Comparison of ENCODE assay signal across 17 mouse cellular contexts in the genomic region with DNA sequence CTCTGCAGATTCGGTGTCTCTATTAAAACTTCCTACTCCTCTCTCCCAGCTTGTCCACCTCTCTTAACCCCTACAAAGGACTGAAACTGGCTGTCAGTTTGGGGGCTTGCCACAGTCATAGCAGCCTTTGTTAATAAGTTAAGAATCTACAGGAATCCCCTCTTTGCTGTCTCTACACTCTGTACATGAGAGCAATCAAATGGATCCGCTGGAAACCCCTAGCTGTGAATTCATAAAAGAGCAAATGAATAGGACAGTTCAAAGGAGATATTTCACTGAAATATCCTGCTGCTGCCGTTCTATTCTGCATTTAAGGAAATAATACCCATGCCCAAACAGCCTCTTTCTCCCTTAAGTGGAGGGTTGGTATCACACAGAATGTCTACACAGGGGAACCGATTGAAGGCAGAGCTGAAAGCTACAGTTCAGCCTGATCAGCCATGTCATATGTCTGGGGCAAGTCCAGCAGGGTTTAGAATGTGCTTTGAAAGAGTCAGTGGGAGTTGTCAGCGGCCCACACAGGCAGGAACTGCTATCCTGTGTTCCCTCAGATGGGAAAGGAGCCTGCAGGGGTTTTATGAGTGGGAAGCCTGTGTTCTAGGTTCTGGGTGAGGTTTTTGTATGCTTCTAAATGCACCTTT.
DNase-seq lines count a peak whose midpoint lies in the region; ATAC-seq lines count a peak whose summit lies in the region.
"Had no signal": no experiment of that assay in that cellular context is flagged by ENCODE, and none has a peak within 500 bp of the region (broad histone marks: within the 10 kb centered on the region; RNA-seq: fewer than 3 reads in every experiment).

No protein-coding gene starts in this region.

- H3K9me3 ChIP-seq in embryonic facial prominence, embryonic 11.5 days (replicated peaks; ENCODE audit: control insufficient read depth, low read length), result no peaks in the 10 kb centered on the region
- no peaks in the 10 kb centered on the region for H3K9me3 ChIP-seq in embryonic facial prominence, embryonic 10.5 days
- H3K9me3 ChIP-seq in kidney, embryonic 16.5 days (ENCODE audit: low read length), result no peaks in the 10 kb centered on the region
- H3K9me3 ChIP-seq in forebrain, embryonic 14.5 days (replicated peaks; ENCODE audit: control insufficient read depth, low read length), result no peaks in the 10 kb centered on the region
- no peaks in the 10 kb centered on the region for H3K9me3 ChIP-seq in midbrain, embryonic 12.5 days
- H3K9me3 ChIP-seq: embryonic facial prominence, embryonic 15.5 days; heart, embryonic 12.5 days had no signal

- WGBS in embryonic facial prominence, embryonic 11.5 days, result 63% methylated on average over 5 of the region's 5 CpGs
- WGBS in embryonic facial prominence, embryonic 10.5 days, result 65% methylated on average over 5 of the region's 5 CpGs
- WGBS in kidney, embryonic 16.5 days, result 31% methylated on average over 5 of the region's 5 CpGs
- WGBS in forebrain, embryonic 14.5 days, result 31% methylated on average over 5 of the region's 5 CpGs
- 45% methylated on average over 5 of the region's 5 CpGs for WGBS in midbrain, embryonic 12.5 days

- peak; percentile 69; the same call in 1 of the 2 replicates for ATAC-seq in embryonic facial prominence, embryonic 11.5 days (replicated peaks; ENCODE audit: insufficient number of reproducible peaks, low FRiP score, low TSS enrichment, low read depth)
- ATAC-seq in kidney, embryonic 16.5 days (ENCODE audit: low FRiP score, low TSS enrichment), result peak; percentile 44; the same call in 1 of the 2 replicates
- peak; percentile 57; the same call in 1 of the 2 replicates for ATAC-seq in forebrain, embryonic 14.5 days
- peak; percentile 82 for ATAC-seq in midbrain, embryonic 12.5 days (ENCODE audit: low FRiP score, low read depth)
- ATAC-seq: activated CD4-positive, CD25-positive, alpha-beta regulatory T cell, adult 4 months had no signal

- H3K27me3 ChIP-seq in embryonic facial prominence, embryonic 11.5 days (ENCODE audit: control insufficient read depth, insufficient read depth, low read length), result no peaks in the 10 kb centered on the region
- H3K27me3 ChIP-seq in embryonic facial prominence, embryonic 10.5 days (replicated peaks; ENCODE audit: low read depth, poor library complexity, severe bottlenecking), result no peaks in the 10 kb centered on the region
- no peaks in the 10 kb centered on the region for H3K27me3 ChIP-seq in kidney, embryonic 16.5 days (ENCODE audit: insufficient read depth, low read length)
- no peaks in the 10 kb centered on the region for H3K27me3 ChIP-seq in forebrain, embryonic 14.5 days (replicated peaks; ENCODE audit: control insufficient read depth, insufficient read depth, low read length)
- H3K27me3 ChIP-seq in midbrain, embryonic 12.5 days, result no peaks in the 10 kb centered on the region
- H3K27me3 ChIP-seq: embryonic facial prominence, embryonic 15.5 days; heart, embryonic 12.5 days had no signal

- H3K36me3 ChIP-seq in embryonic facial prominence, embryonic 11.5 days (replicated peaks; ENCODE audit: control insufficient read depth, insufficient read depth, low read depth, low read length), result no peaks in the 10 kb centered on the region
- no peaks in the 10 kb centered on the region for H3K36me3 ChIP-seq in embryonic facial prominence, embryonic 10.5 days (replicated peaks)
- H3K36me3 ChIP-seq in kidney, embryonic 16.5 days (ENCODE audit: insufficient read depth, low read length), result no peaks in the 10 kb centered on the region
- no peaks in the 10 kb centered on the region for H3K36me3 ChIP-seq in forebrain, embryonic 14.5 days (ENCODE audit: control insufficient read depth, insufficient read depth, low read length)
- H3K36me3 ChIP-seq in midbrain, embryonic 12.5 days, result no peaks in the 10 kb centered on the region
- H3K36me3 ChIP-seq: embryonic facial prominence, embryonic 15.5 days; heart, embryonic 12.5 days had no signal

- H3K27ac ChIP-seq in embryonic facial prominence, embryonic 11.5 days (replicated peaks; ENCODE audit: low read depth, low read length), result no peak overlapping the region
- no peak overlapping the region for H3K27ac ChIP-seq in embryonic facial prominence, embryonic 10.5 days (replicated peaks)
- H3K27ac ChIP-seq in kidney, embryonic 16.5 days (ENCODE audit: low read length), result peak overlapping the region; percentile 31
- no peak overlapping the region for H3K27ac ChIP-seq in forebrain, embryonic 14.5 days (ENCODE audit: low read depth, low read length)
- H3K27ac ChIP-seq in midbrain, embryonic 12.5 days (replicated peaks), result no peak overlapping the region
- H3K27ac ChIP-seq: embryonic facial prominence, embryonic 15.5 days; stomach, postnatal 0 days had no signal

- no peak overlapping the region for H3K9ac ChIP-seq in embryonic facial prominence, embryonic 11.5 days (replicated peaks; ENCODE audit: low read length)
- no peak overlapping the region for H3K9ac ChIP-seq in kidney, embryonic 16.5 days (replicated peaks; ENCODE audit: low read length)
- no peak overlapping the region for H3K9ac ChIP-seq in forebrain, embryonic 14.5 days (ENCODE audit: low read length)
- H3K9ac ChIP-seq in midbrain, embryonic 12.5 days (replicated peaks), result no peak overlapping the region
- H3K9ac ChIP-seq: embryonic facial prominence, embryonic 15.5 days; heart, embryonic 12.5 days had no signal

- peak; percentile 15 for DNase-seq in embryonic facial prominence, embryonic 11.5 days (ENCODE audit: low spot score)
- DNase-seq in embryonic facial prominence, embryonic 10.5 days (ENCODE audit: low spot score), result no peak
- no peak for DNase-seq in kidney, postnatal 25 days
- DNase-seq in forebrain, embryonic 14.5 days (ENCODE audit: low spot score), result peak; percentile 52
- DNase-seq in lung, postnatal 25 days (ENCODE audit: low spot score), result no peak
- no peak for DNase-seq in retina, postnatal 1 day
- DNase-seq: adrenal gland, postnatal 36 days; heart, postnatal 4 days; kidney, adult 2 months; lung, postnatal 4 days; right cerebral cortex, postnatal 14 days had no signal

- no peak overlapping the region for H3K4me2 ChIP-seq in embryonic facial prominence, embryonic 11.5 days (ENCODE audit: low read depth, low read length)
- H3K4me2 ChIP-seq in kidney, embryonic 16.5 days (replicated peaks; ENCODE audit: low read depth, low read length), result no peak overlapping the region
- H3K4me2 ChIP-seq in forebrain, embryonic 14.5 days (ENCODE audit: low read length), result no peak overlapping the region
- no peak overlapping the region for H3K4me2 ChIP-seq in midbrain, embryonic 12.5 days (replicated peaks)
- H3K4me2 ChIP-seq: embryonic facial prominence, embryonic 15.5 days; heart, embryonic 12.5 days had no signal

- H3K4me3 ChIP-seq in embryonic facial prominence, embryonic 11.5 days (ENCODE audit: low read depth, low read length), result no peak overlapping the region
- H3K4me3 ChIP-seq in embryonic facial prominence, embryonic 10.5 days, result no peak overlapping the region
- no peak overlapping the region for H3K4me3 ChIP-seq in kidney, embryonic 16.5 days (ENCODE audit: low read length)
- no peak overlapping the region for H3K4me3 ChIP-seq in forebrain, embryonic 14.5 days (ENCODE audit: low read depth, low read length)
- no peak overlapping the region for H3K4me3 ChIP-seq in midbrain, embryonic 12.5 days
- H3K4me3 ChIP-seq: embryonic facial prominence, embryonic 15.5 days; heart, embryonic 12.5 days had no signal

- no peaks in the 10 kb centered on the region for H3K4me1 ChIP-seq in embryonic facial prominence, embryonic 11.5 days (ENCODE audit: control insufficient read depth, insufficient read depth, low read length)
- no peaks in the 10 kb centered on the region for H3K4me1 ChIP-seq in embryonic facial prominence, embryonic 10.5 days
- peaks cover 29% of the 10 kb centered on the region for H3K4me1 ChIP-seq in kidney, embryonic 16.5 days (ENCODE audit: insufficient read depth, low read length)
- no peaks in the 10 kb centered on the region for H3K4me1 ChIP-seq in forebrain, embryonic 14.5 days (ENCODE audit: control insufficient read depth, insufficient read depth, low read length)
- H3K4me1 ChIP-seq in midbrain, embryonic 12.5 days, result no peaks in the 10 kb centered on the region; the same call in 1 of the 2 replicates
- H3K4me1 ChIP-seq: embryonic facial prominence, embryonic 15.5 days; heart, embryonic 12.5 days had no signal

Comparison
In these comparisons a context has a peak if more than half of its experiments do, and no peak if none do; other contexts are left out.
1. DNase-seq: peak in embryonic facial prominence, embryonic 11.5 days (single experiment) and forebrain, embryonic 14.5 days (single experiment); none in embryonic facial prominence, embryonic 10.5 days (single experiment), kidney, postnatal 25 days (0 of 2), lung, postnatal 25 days (single experiment) and retina, postnatal 1 day (single experiment).
2. Peak in every context shown above with its lines, with median percentiles within 50 percentile points of each other: ATAC-seq.